Mouse (Mus musculus) right cerebral cortex, postnatal 4 days (tissue): Measurements from ENCODE around the gene Ssna1.

ENCODE experiments used
- DNase-seq: peaks from one replicate; pipeline ENCODE4 v3.0.0-alpha.2; 2022

Ssna1 gene

GRCm38 (mm10) chr2:25271827-25272511, at the start of gene Ssna1, which contains the start of gene Anapc2:
Gene Ssna1 (minus strand): TSS chr2:25272438.
Gene Anapc2 (plus strand): TSS chr2:25272478.
- DNase-seq = peak; percentile 97

GRCm38 (mm10) chr2:25320084-25320483, 47.8 kb upstream of the Ssna1 start:
- DNase-seq = no peak

DNA sequence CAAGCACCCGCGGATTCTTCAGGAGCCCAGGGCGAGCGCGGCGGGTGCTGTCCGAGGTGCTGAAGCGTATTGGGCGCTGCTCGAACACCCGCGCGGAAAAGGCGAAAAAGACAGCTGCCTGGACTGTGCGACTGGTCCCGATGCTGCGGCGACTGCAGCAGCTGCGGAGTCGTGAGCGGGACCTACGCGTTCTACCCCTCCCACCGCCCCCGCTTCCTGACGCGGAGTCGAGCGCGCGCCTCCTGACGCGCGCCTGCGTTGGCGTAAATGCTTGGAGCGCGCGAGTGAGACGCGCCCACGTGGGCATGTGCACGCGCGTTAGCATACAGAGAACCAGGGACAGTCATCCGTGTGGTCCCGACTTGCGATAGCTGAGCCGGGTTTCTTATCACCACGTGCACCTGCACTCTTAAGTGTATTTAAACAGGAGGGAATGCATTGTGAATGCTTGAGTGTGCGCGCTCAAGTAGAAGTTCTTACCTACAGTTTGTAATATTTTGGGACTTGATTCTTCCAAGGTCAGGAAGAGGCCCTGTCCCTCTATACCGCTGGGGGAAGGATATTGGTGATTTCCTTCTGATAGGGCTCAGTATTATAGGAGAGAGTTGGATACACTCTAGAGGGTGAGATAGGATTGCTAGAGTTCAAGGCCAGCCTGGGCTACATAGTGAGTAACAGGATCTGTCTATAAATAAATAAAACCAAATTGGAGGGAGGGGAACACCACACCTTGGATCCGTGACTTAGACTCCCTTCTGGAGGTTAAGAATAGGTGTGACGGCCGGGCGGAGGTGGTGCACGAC, 46.9 kb upstream of the Ssna1 start, which contains the start of gene Grin1:
Gene Grin1 (minus strand): TSS at position 217 of the 803 bp plus-strand sequence.
- DNase-seq = peak; percentile 88

DNA sequence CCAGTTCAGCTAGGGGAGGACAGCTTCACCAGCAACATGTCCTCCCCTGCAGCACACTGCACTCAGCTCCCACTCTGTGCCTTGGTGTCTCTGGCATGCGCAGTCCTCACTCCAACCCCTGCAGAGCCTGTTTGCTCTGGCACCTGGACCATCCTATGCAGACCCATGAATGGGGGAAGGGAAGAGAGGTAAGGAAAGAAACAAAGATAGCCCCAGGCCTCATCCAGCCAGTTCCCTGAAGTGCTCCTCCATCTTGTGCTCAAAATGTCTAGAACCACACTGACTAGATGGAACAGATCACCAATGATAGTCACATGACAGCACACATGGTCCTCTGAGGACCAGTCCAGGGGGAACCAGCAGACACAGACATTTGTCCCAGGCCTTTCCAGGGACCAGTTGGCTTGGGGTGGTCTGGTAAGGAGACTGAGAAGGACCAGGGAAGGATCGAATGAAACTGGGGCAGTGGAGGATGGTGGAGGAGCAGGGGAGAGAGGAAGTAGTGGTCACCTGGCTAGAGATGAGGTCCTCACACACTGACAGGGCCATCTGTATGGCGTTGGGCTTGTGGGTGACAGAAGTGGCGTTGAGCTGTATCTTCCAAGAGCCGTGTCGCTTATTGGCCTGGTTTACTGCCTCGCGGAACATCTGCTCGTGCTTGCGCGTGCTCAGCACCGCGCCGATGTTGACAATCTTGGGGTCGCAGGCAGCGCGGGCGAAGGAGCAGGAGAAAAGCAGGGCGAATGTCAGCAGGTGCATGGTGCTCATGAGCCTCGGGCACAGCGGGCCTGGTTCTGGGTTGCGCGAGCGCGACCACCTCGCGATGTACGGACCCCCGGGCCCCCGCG, 46.1 kb upstream of the Ssna1 start:
- DNase-seq = no peak

GRCm38 (mm10) chr2:25311491-25311891, 39.3 kb upstream of the Ssna1 start:
- DNase-seq = no peak

DNA sequence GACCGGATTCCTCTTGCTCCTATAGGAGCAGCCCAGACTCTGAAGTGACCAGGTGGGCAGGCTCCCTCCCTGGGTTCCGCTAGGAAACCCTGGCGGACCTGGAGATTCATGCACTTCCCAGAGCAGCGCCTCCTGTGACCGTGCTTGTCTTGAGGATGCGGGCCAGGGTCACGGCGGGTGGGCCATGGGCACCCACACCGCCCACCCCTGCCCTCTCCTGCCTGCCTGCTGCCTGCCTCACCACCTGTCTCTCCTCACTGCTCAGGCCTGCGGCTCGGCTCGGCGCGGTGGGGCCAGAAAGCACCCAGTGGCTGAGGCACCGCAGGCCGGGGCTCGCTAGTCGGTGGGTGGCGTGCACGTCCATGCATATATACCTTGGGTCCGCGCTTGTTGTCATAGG, 38.7 kb upstream of the Ssna1 start:
- no peak for DNase-seq

DNA sequence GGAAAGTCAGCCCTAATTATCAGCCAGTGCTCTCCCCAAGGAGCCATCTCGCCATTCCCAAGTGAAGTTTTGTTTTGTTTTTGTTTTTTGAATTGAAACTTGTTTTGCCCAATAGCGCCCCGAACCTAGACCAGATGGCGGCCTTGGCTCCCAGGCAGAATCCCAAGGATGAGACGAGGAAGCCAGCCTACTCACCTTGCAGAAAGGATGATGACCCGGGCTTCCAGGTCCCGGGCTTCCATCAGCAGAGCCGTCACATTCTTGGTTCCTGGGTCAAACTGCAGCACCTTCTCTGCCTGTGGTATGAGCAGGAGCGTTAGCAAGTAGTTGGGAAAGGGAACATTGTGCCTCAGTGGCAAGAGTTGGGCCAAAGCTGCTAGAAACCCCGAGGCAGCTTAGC, 37.9 kb upstream of the Ssna1 start:
- no peak for DNase-seq

GRCm38 (mm10) chr2:25305587-25306359, 33.5 kb upstream of the Ssna1 start:
- no peak for DNase-seq

DNA sequence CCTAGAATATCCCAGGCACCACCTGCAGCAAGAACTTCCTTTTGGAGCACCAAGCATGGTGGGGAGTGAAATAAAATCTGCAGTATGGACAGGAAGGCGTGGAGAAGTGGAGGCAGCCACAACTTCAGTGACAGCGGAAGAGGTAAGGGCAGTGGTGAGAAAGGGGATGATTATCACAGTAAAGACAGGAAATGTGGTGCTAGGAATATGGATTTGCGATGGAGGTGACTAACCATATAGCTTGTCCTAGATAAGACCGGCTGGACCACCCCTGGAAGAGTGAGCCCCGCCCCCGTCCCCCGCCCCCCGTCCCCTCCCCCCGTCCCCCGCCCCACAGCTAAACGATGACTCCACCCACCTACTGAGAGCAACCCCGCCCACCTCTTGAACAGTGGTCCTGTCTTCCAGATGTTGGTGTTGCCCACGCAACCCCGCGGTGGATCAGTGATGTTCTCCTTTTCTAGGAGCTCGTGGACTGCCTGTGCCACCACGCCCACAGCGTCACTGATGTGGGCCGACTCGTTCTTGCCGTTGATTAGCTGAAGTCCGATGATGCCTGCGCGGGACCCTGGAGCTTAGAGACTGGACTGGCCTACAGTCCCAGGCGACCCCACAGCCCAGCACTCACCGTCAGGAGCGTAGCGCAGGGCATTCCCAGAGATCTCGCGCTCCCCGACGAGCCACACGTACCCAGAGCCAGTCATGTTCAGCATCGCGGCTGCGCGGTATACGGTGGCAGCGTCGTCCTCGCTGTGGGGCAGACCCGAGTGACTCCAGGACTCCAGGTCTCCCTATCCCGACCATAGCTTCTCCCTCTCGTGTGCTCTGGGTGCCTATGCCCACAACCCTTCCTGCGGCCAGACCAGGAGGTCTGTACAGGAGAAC, 32.7 kb upstream of the Ssna1 start:
- peak; percentile 52 for DNase-seq

GRCm38 (mm10) chr2:25303931-25304656, 31.9 kb upstream of the Ssna1 start:
- DNase-seq = no peak

- DNase-seq = no peak
Observed at GRCm38 (mm10) chr2:25303452-25303851, 31.2 kb upstream of the Ssna1 start.

DNA sequence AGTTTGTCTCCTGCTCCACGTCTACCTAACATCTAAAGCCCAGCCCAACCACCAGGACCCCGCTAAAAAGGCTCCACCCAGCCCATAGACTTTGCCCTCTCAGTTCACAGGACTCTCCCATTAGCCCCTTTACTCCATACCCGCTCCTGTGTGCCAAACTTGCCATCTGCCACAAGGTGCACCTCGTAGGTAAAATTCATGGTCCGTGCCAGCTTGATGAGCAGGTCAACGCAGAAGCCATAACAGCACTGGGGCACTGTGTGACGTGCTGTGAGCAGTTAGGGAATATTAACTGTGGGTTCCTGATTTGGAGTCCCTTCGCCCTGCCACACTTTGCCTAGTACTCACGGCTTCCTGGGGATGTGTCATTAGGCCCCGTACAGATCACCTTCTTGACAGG, 25.8 kb upstream of the Ssna1 start:
- no peak for DNase-seq

GRCm38 (mm10) chr2:25297093-25297492, 24.9 kb upstream of the Ssna1 start:
- DNase-seq = no peak

DNA sequence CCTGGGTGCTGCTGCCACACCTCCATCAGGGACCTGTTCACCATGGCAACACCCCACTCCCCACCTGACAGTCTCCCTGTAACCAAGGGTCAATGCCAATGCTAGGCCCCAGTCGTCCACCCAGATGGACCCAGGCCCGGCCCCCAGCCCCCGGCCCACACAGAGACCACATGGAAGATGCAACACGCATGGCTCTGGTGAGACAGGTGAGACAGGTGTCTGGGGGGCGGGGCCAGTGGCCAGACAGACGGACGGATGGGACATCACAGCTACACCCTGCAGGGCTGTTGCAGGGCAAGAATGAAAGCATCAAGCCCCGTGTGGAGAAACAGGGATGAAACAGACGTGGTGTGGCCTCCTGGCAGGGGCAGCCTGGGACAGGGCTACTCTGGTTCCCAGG, 21.5 kb upstream of the Ssna1 start:
- DNase-seq = no peak

DNA sequence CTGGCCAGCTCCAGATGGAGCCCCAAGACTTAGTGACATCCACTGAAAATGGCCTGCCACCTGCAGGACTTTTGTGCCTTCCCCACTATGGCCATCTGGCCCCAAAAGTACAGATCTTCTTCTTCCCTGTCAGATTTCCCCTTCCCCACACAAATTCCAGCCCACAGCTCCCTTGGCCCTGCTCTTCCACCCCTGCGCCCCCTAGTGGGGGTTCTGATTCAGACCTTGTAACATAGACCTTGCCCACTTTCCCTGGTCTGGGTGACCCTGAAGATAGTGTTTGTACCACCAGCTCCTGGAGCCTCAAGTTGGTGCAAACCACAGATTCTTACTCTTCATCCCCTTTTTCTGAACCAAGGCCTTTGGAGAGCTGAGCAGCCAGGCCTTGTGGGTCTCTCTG, 20.6 kb upstream of the Ssna1 start:
- DNase-seq = peak; percentile 84

DNA sequence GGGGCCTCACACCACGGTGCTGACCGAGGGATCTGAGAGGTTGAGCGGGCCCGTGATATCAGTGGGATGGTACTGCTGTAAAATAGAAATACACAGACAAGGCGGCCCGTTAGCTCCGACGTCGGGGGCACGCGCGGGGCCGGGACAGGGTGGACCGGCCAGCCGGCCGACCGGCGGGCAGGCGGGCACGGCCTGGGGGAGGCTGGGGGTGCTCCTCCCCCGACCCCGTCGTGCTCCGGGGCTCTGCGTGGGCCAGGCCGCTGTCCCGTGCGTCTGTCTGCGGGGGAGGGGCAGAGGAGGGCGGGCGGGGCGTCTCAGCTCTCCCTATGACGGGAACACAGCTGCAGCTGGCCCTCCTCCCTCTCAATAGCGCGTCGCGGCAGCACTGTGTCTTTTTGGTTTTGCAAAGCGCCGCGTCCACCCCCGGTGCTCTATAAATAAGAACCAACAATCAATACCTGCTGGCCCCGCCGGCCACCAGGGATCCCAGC, 19.9 kb upstream of the Ssna1 start:
- DNase-seq = no peak

DNA sequence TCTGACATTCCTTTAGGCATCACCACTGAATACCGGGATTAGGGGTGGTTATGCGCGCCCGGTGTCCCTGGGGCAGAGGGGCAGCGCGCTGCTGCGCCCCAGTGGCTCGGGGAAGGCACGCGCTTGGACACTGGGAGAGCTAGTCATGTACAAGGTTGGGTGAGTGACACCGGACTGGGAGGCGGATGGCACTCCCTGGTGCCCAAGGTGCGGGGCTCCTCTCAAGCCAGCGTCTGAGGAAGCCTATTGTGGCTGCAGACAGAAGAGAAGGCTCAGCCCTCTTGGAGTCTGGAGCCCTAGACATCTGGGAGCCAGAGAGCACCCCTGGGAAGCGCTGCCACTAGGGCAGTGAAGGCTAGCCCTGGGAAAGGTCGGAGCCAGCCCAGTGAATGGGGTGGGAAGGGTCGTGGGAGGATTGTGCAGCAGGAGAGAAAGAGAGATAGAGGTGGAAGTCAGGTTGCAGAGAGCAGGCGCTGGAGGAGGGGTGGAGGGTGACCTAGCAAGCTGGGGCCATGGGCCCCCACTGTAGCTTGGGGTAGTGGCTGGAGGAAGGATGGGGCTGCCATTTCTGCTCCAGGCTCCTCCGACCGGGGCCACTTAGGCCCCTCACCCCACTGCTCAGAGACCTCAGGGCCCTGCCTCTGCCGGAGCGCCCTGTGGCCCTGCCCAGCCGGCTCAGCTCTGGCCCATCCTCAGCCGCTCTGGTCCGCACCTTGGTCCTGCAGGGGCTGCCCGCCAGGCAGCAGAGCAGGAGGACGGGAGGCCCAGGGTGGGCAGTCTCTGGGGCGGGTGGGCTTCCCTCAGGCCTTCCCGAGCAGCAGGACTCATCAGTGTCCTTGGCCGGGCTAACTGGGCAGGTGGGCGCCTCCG, 19.2 kb upstream of the Ssna1 start:
- no peak for DNase-seq

- peak; percentile 59 for DNase-seq
Observed at GRCm38 (mm10) chr2:25290816-25291130, 18.5 kb upstream of the Ssna1 start.

DNA sequence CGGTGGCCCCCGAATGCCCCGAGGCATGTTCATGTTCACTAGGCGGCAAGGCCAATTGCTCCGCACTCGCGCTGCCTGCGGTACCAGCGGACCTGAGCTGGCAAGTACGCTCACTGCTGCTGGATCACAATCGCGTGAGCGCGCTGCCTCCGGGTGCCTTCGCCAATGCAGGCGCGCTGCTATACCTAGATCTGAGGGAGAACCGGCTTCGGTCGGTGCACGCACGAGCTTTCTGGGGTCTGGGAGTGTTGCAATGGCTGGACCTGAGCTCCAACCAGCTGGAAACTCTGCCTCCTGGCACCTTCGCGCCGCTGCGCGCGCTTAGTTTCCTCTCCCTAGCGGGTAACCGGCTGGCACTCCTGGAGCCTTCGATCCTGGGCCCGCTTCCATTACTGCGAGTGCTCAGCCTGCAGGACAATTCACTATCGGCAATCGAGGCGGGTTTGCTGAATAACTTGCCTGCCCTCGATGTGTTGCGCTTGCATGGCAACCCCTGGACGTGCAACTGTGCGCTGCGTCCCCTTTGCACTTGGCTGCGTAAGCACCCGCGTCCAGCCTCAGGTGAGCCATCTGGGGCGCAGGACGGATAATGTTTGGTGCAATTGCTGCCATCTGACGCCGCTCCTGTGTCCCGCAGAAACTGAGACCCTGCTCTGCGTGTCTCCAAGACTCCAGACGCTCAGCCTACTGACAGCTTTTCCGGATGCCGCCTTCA, 18.0 kb upstream of the Ssna1 start:
- DNase-seq = peak; percentile 67
